Mouse (Mus musculus): ENCODE measurements around the gene Ppih.

The Ppih gene

DNA sequence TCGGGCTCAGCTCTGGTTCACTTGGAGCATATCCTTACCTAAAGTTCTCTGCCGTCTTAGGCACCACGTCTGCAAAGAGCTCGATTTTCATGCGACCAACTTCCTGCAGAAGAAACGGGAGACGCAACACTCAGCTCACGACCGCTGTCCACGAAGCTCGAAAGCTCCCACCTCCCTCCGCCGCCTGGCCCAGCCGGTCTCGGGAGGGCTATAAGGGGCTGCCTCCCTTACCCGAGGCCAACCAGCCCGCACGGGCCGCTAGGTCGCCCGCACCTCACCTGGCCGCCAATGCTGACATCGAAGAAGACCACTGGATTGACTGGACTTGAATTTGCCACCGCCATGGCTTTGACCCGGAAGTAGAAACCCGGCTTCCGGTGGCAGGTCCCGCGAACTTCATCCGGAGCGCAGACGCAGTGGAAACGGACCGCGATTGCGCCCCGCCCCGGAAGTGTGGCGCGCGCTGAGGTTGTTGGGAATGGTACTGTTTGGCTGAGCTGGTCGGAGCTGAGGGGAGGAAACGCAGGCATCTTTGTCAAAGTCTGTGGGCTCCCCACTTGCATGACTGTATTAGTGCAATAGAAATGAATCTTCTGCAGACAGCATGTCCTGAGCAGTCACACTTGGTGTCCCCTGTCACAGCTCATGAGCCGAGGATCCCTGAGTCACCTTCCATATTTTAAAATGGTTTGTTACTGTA lies at the start of gene Ppih:
Gene Ppih, minus strand, starts transcription at position 416 of the 700 bp plus-strand sequence.
- peak; percentile 94 for DNase-seq

DNA sequence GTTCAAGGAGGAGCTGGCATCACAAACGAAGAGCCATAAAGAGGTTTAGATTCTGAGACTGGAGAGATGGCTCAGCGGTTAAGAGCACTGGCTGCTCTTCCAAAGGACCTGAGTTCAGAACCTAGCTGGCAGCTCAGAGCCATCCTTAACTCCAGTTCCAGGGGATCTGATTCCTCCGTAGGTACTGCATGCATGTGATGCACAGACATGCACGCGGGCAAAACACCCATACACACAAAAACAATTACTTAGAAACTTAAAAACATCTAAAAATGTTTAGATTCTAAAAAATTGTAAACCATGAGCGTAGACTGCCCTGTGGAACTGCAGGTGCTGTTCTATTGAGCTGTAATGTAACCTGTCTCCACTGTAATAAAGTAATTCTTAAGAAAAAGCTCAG lies 49.1 kb upstream of the Ppih start:
- no peak for DNase-seq

DNA sequence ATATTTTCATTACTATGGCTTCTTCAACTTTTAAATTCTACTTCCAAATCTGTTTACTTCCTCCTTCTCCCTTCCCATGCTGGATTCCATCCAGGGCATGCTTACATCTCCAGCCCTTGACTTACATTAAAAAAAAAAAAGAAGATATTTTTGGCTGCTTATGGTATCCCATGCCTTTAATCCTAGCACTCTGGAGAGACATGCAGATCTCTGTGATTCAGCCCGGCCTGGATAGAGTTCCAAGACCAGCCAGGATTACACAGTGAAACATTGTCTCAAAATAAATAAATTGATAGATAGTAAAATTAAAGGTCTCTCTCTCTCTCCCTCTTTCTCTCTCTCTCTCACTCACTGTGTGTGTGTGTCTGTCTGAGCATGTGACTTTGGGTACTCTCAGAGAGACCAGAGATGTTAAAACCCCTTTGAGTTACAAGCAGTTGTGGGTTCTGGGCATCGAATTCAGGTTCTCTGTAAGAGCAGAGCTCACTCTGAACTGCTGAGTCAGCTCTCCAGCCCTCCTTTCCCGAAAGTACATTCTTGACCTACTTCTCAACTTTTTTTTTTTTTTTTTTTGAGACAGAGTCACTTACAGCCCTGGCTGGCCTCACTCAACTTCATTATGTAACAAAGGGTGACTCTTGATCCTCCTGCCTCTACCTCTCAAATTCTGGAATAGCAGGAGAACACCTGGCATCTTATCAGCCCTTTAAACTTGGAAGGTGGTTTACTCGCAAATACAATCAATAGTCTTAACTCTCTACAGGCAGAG lies 46.6 kb upstream of the Ppih start:
- no peak for DNase-seq

DNA sequence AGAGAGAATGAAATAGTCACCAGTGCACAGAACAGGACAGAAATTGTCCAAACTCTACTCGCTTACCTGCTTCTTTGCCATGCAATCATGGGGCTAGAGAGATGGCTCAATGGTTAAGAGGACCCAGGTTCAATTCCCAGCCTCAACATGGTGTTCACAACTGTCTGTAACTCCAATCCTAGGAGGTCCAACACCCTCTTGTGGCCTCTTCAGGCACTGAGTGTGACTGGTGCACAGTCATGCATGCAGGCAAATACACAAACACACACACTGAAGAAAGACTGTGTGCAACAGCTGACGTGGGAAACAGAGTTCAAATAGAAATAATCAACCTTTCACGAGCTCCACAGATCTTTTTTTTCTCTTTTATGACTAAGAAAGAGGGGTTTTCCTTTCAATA lies 41.9 kb upstream of the Ppih start:
- no peak for DNase-seq

DNA sequence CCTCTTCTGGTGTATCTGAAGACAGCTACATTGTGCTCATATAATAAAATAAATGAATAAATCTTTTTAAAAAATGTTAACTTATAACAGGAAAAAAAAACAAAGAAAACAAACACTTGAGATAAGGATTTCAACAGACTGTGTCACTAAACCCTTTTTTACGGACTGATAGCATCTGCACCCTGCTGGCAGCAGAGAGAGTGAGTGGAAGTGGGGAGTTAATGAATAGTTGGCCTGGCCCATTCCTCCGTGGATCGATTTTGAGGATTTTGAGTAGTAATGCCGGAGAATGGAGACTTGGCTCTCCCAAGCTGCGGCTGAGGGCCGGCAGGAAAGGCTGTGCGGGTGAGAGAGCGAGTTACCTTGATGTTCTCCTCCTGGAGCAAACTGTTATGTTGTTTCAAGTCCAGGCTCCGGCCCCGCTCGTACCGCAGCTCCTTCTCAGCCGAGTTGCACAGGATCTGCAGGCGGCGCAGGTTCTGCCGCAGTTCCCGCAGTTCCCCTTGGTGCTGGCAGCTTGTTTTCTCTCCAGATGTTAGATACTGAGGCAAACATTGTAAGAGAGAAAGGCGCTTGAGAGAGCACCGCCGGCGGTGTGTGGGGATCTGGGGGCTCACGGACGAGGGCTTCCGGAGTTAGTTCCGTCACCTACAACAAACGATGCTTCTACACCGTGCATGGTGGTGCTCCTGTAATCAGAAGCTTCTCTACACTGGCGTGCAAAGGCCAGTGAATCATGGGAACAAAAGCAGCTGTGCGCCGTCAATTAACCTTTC lies 39.0 kb upstream of the Ppih start:
- no peak for DNase-seq

DNA sequence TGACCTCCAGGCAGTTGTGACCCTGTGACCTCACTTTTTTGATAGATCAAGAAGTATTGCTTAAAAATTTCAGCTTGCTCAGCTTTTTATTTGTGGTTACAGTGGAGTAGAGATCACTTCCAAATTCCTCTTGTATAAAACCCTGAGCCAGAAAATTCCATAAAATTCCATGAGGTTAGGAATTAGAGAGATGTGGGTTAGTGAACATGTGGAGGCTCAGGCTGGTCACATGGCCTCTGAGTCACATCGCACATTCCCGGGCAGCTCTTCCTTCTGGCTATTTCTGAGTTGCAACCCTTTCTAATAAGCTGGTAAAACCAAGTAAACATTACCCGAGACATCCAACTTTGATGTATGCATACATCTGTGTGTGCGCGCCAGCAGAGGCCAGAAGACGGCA lies 25.2 kb upstream of the Ppih start:
- no peak for DNase-seq

DNA sequence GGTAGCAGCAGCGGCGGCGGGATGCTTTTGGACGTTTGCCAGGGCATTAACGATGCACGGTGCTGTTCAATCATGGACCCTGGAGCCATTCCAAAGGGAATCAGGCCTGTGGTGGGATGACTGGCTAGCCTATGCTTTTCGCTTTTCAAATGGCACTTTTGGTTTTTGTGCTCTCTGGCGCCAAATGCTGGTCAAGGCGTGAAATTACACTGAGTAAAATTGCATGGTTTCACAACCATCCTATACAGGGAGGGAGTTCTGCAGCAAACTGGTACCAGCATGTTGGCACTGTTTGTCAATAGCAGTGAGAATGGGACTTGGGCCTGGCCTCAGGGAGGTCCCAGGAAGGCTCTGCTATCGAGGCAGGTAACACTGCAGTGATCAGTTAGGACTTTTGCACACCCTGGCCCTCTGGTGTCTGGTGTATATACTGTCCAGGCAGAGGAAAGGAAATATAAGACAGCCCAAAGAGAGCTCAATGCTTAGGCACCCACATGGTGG lies 18.6 kb upstream of the Ppih start:
- DNase-seq = peak; percentile 45

DNA sequence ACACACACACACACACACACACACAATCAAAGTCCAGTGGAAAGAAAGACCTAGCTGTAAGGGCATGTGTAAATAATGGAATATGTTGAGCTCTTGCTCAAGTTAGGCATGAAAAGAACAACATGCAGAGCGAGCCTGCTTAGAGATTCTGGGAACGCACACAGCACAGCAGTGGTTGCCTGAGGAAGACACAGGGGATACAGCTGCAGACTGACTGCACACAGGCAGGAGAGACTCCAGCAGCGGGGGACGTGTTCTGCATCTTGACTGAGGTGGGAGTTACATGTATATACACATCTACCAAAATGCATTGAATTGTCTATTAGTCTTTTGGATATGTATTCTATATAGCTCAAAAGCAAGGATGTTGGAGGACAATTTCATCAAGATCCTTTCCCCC lies 18.1 kb upstream of the Ppih start:
- no peak for DNase-seq

DNA sequence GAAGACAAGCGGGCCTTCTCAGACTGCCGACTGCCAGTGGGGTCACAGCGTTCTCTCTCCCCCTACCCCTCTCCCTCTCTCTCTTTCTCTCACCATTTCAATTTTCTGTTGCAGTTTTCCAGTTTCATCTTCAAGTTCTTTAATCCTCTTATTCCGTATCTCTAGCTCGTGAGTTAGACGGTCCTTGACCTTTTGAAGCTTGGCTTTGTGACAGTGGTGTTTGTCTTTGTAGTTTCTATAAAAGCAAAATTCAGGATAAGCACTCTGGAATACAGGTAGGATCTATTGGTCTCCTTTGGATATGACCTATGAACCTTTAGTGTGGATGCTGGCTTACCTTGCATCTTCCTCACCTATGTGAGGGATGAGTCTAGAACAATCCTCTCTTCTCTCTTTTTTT lies 13.1 kb upstream of the Ppih start:
- no peak for DNase-seq

DNA sequence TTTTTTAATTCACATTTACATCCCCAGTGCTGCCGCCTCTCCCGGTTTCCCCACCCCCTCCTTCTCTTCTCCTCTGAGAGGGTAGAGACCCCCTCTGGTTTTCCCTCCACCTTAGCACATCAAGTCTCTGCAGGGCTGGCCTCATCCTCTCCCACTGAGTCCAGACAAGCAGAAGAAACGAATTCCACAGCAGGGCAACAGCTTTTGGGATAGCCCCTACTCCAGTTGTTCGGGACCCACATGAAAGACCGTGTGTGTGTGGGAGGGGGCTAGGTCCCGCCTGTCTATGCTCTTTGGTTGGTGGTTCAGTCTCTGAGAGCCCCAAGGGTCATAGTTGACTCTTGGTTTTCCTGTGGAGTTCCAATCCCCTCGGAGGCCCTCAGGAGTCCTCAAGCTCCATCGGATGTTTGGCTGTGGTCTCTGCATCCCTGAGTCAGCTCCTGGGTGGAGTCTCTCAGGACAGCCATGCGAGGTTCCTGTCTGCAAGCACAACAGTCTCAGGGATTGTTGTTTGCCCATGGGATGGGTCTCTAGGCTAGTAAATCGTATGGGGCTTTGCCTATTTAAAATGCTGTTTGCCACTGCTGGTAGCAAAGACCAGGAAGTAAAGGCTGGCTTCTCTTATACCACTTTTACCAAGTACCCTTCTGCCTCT lies 677 bp upstream of the Ppih start:
- DNase-seq = peak; percentile 36

DNA sequence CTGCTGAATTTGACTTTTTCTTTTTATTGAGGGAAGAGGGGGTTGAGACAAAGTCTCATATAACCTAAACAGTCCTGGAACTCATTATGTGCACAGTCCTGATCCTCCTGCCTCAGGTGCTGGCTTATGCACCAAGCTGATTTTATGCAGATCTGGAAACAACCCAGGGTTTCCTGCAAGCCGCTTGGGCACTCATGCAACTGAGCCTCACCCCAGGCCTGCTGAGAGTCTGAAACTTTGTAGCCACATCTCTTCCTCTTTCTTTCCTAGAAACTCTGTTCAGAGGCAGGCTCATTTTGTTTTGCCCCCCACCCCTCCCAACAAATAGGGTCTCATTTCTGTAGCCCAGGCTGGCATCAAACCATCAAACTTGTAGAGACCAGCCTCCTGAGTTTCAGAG lies 6.6 kb downstream of the Ppih start:
- DNase-seq = no peak

DNA sequence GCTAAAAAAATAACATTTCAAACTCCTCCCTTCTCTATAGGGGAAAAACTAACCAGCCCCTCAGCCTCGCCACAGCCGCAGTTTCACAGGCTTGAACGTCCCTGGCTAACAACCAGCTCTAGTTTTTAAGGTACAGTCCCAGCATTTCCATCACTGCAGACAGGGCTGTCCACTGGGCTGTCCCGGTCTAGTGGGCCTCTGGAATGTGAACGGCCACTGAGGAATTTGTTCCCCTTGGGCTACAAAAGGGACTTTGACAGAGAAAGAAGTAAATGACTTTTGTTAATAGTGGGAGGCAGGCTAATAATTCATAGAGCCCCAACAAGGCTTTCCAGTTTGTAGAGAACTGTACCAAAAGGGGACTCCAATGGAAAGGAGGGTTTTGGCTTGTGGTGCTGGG lies 14.9 kb downstream of the Ppih start:
- no peak for DNase-seq

DNA sequence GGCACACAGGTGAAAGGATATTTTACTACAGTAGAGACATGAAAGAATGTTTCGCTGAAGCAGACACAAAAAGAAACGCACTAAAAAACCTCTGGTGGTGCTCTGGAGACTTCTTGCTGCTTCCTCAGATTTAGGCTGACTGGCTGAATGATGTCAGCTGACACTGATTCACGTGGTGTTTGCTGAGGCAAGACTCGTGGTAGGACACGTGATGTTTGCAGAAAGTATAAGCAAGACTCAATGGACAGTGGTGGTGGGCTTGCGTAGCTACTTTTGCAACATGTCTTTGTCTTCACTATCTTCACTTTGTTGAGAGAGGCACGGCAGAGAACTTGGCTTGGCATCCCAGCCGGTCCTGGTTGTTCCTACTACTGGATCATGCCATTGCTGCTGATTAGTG lies 17.1 kb downstream of the Ppih start:
- no peak for DNase-seq

DNA sequence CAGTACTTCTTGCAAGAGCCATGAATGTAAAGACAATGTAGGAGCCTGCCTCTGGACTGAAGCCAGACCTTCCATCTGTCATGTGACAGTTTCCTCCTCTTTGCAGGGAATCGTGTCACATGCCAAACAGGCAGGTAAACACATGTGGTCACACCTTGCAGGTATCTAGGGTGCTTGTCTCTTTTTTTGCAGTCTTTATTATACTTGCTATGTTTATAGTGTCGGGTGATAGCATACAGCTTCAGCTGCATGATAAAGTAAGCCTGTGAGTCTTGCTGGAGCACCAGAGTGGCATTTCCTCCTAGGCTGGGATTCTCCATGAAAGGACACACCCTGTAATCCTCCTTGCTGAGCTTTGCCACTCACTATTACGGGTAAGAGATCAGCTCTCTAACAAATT lies 18.6 kb downstream of the Ppih start:
- DNase-seq = no peak

DNA sequence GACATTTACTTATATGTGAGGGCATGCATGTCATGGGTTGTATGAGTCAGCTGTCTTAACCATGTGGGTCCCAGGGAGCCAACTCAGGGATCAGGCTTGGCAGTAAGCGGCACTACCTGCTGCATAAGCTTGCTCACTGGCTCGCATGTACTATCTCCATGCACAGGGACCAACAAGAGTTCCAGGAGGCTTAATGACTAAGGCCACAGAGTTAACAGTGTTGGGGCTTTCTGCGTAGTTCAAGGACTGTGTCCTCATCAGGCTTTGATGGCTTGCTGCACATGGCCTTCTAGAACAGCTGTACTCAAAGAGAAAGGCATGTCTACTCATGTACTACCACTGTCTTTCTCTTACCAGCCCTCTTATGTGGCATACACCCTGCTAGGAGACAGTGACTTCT lies 19.6 kb downstream of the Ppih start:
- DNase-seq = no peak

DNA sequence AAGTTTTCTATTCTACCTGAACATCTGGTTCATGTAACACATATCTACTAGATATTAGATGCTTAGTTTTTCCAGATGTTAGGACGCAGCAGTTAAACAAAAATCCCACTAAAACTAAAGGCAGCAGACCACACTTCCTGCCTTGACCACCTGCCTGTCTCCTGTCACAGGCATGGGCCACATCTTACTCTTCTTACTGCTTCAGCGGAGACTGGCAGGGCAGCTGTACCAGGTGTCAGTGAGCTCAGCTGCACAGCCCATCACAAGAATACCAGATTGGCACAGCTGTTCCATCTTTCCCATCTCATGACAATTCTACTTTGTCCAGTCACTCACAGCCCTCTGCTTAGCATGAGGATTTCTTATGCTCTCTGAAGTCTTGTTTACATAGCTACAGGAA lies 23.0 kb downstream of the Ppih start:
- DNase-seq = no peak

DNA sequence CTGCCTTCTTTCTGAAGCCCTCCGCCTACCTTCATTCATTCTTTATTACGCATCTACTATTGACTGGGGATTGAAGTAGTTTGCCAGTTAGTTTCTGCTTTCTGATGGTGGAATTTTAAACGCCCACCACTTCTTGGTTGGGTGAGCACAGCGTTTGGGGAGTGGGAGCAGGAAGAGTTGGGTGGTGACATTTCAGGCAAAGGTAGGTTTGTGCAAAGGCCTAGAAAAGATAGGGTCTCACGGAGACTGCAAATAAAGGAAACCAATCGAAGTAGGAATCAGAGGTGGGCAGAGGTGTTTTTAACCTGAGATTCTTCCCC lies 25.3 kb downstream of the Ppih start:
- DNase-seq = no peak

DNA sequence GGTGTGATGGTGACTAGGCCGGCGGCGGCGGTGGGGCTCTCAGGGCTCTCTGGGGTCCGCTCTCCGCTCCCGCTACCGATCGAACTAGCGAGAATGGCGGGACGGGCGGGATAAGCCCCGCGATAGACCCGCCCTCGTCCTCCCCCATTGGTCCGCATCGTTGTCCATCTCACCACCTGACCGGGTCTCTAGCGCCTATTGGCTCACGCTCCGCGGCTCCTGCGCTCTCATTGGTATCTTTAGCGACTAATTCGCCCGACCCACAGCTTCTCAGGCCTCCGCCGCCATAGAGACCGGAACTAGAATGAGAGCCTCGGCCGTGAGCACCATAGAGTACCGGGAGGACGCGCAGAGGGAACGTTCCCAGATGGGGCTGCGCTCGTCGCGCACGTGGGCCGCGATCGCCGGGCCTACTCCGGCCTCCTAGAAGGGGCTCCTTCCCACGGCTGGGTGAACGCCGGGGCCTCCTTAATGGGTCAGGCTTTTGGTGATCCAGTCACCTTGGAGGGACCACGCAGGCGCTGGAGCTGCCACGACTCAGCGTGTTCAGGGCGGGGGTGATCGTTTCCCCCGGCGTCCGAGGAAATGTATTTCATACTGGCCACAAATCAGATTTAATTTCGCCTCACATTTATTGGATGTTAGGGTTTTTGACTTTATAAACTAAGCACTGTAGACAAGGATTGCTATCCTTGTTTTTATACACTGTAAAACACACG lies 25.8 kb downstream of the Ppih start, which contains the start of gene Ybx1:
Gene Ybx1, minus strand, starts transcription at position 190 of the 719 bp plus-strand sequence.
- DNase-seq = peak; percentile 99

DNA sequence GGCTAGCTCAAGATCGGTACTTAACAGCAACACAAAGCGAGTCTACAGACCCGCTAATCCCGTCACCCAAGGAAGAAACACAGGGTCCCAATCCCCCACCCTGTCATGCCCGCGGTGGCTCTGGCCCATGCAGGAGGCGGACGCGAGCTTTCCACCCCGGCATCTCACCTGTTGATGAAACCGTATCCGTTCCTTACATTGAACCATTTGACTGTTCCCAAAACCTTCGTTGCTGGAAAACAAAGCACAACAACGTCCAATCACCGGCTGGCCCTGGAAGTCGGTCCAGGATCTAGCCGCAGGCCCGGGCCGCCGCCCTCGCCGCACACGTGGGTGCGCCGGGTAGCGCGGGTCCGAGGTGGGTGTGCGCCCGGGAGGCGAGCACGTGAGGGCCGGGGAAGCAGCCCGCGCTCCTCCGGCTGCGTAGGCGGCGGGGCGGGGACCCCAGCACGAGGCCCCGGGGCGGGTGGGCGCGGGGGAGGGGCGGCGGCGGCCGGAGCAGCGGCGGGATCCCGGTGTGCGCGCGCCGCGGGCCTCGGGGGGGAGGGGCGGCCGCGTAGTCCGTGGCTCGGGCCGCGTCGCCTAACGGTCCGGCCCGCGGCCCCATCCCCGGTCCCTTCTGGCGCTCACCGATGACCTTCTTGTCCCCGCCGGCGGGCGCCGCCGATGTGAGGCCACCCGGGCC lies 26.6 kb downstream of the Ppih start:
- peak; percentile 44 for DNase-seq

DNA sequence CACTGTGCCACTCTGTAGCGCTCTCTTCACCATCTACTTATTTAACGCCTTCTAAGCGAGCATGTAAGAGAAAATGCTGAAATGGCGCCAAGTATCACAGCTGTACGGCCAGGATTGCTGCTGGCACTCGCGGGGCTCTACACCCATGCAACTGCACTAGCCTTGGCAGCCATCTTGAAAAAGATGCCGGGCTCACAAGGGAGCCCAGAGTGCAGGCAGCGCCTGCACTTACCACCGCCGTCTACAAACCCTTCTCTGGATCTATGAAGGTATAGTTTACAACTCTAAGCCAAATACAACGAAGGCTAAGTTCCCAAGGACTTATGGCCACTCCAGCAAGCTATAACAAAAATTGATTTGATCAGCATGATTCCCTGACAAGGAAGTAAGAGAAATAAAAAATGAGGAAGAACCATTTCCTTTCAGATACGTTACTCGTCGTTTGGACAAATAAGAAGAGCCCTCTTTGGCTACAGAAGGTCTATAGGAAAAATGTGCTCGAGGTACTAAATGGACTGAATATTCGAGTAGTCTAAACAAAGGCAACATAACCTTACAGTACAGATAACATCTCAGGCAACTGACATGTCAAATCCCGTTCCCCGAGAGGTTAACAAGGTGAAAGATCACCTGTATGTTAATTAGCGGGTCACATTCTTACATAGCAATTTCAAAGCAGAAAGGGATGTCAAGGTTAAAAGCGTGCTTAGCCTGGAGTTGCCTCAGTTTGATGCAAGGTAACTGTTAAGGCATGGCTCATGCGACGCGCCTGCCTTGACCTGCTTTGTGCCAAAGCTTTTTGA lies 27.4 kb downstream of the Ppih start:
- peak; percentile 44 for DNase-seq

DNA sequence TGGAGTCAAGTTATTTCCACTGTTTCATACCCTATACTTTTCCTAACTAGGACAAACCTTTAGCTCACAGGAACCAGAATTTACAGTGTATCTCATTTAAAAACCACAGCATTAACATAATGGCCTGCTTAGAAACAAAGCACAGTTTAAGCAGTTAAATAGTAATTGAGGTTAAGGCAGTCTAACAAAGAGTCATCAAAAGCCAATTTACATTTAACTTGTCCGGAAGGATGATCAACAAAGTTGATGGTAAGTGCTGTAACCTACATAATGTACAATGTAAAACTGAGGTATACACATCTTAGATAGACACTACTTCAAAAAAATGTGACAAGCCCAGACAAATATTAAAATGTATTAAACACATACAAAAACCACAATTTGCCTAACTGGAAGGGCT lies 28.4 kb downstream of the Ppih start:
- DNase-seq = no peak
